Mouse (Mus musculus) forelimb bud, embryonic 11.5 days (tissue): Measurements from ENCODE around the gene Ptbp3.
"Not testable (repeated sequence)": the region's sequence is repeated elsewhere in the genome, so short reads cannot be mapped to it uniquely, and the experiment has no call there.

Source experiments
- DNase-seq: peaks from one replicate; pipeline ENCODE4 v3.0.0-alpha.2; 2012; ENCODE audit warnings: low read depth, low spot score

Ptbp3 gene

DNA sequence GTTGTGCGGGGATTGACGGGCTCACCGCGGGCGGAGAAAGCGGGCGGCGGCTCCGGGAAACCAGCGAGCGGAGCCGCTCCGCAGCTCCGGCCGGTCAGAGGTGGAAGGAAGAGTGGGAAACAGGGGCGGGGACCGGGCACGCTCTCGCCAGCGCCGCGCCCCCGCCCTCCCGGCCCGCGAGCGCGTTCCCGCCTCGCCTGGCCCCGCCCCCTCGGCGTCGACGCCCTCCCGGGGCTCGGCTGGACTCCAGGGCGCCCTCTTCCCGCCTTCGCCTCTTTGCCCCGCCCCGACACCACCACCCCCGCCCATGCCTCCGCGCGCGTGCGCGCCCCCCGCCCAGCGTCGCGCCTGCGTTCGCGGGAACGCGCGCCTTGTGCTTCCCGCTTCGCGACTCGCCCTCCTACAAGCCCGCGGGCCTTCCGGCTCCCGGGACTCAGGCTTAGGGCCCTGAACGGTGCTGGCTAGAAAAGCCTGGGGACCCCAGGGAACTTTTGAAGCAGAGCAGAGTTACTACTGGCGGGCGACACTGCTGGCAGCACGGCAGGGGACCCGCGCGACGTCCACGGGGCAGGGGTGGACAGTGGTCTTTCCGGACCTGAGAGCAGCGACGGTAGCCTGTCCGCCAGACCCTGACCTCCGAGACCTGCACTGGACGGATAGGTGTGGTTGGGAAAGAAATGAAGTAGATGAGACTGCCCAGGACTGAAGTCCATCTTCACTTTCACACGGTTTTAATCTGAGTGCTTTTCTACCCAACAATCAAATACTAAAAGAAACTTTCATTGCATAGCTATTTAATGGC lies at the start of gene Ptbp3:
Gene Ptbp3, minus strand, starts transcription at position 190 of the 802 bp plus-strand sequence.
- peak; percentile 97 for DNase-seq

DNA sequence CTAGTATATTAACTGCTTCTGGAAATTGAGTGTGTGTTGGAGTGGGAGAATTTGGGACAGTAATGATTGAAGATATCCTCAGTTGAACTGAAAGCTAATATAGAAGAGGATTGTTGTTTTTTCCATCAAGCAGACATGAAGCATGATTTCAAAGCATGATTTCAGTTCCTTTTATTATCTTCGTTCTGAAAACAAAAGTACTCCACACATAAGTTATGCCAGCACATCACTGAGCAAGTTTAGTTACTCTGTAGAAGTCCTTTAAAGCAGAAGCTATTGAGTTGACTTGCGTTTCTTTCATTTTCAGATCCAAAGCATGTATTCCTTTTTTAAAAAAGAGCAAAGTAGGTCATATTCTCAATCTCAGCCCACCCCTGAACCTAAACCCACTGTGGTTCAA lies 47.4 kb upstream of the Ptbp3 start:
- no peak for DNase-seq

DNA sequence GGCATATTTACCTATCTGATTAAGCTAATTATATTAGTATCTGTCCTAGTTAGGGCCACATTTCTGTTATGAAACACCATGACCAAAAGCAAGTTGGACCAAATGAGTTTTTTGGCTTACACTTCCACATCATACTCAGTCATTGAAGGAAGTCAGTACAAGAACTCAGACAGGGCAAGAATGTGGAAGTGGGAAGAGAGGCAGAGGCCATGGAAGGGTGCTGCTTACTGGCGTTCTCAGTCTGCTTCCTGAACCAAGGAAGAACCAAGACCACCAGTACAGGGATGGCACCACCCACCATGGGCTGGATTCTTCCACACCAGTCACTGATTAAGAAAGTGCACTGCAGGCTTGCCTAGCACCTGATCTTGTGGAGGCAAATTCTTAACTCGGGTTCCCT lies 45.5 kb upstream of the Ptbp3 start:
- DNase-seq, result no peak

DNA sequence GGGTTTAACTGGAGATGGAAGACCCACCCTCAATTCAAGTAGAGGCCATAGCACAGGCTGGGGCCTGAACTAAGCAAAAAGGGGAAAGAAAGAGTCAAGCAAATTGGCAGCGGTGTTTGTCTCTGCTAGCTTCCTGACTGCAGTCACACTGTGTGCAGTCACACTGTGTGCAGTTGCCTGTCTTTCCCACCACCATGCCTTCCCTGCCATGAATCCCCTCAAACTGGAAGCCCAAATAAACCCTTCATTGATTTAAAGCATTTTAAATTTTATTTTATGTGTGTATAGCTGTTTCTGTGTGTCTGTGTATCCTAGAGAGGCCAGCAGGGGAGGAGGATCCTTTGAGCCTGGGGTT lies 38.7 kb upstream of the Ptbp3 start:
- DNase-seq, result no peak

DNA sequence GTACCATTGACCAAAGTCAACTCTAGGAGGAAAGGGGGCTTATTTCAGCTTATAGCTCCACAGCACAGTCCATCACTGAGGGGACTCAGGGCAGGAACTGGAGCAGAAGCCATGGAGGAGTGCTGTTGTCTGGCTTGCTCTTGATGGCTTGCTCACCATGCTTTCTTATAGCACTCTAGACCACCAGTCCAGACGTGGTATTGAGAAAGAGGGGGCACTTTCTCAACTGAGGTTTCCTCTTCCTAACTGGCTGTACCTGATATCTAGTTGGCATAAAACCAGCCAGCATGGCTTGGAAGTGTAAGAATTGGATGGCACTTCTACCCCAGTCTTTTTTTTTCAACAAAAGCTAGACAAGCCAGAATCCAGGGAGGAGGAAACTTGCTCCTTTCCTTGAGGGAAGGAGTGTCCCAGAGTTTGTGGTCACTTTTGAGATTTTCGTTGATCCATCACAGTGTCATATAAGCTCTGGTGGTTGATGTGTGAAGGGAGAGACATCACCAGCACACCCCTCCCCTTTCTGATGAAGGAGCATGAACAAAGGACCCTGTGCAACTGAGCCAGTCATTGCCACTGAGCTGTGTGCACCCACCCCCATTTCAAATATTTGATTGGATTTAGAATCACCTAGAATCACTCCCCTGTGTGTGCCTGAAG lies 38.2 kb upstream of the Ptbp3 start:
- no peak for DNase-seq

DNA sequence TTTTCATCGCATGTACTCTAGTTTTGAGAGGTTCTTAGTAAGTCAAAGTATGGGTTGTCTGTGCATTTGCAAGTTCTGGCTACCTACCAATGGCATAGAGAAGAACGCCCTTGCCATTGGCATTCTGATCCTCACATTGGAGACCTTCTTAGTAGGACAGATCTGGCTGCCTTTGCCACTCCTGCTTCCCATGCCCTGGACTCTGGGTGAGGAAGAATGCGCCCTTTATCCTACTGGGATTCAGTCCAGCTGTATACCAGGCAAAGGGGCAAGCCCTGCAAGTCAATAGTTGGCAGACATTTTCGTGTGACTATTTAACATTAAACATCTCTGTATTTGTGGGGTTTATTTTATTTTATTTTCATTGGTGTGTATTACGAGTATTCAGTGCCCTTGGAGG lies 35.9 kb upstream of the Ptbp3 start:
- no peak for DNase-seq

DNA sequence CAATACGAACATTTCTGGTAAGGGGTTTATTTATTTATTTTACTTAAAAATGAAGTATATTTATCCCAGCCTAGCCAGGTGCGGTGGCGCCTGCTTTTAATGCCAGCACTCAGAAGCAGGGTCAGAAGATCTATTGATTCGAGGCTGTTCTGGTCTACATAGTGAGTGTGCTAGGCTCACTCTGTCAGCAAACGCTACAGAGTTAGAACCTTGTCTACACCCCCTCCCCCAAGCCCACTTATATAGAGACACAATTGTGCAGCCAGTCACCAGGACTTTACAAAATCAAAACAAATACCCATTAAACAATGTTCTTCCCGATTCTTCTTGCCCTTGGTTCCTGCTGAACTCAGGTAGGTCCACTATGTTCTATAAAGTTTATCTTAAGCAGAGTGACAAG lies 33.0 kb upstream of the Ptbp3 start:
- no peak for DNase-seq

DNA sequence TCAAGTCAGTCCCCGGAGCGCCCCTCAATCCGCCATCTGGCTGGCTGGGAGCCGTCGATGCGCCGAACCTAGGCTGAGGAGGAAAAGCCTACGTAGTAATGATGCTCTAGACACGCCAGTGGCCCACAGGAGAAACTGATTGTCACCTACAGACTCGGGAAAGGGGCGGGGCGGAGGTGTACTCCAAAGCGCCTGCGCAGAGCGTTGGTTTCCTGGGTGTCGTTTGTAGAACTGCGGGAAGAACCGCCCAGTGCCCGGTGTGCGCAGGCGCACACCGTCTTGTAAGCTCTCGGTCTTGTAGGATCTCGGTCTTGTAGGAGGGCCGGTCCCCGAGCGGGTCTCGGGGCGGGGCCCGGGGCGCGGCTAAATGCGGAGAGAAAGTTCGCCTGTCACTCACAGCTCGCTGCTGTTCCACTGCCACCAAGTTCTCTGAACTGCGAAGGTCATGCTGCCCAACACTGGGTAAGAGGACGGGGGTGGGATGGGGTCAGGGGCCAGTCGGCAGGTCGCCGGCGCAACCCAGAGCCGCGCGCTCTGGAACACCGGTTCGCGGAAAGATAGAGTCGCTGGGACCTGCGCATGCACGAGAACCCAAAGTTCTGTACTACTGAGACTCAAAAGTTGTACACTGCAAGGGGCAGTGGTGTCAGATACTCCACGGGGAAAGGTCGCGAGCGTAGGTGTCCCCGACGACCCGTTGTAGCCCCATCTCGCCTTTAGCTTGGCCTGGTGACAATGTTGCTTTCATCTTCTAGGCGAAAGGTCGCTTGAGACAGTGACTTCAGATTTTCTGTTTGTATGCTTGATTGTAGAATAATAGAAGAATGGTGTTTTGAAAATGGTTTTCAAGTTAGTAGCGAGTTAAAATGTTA lies 32.4 kb upstream of the Ptbp3 start, which contains the start of gene Hsdl2:
Gene Hsdl2, plus strand, starts transcription at position 250 of the 872 bp plus-strand sequence.
- peak; percentile 99 for DNase-seq

DNA sequence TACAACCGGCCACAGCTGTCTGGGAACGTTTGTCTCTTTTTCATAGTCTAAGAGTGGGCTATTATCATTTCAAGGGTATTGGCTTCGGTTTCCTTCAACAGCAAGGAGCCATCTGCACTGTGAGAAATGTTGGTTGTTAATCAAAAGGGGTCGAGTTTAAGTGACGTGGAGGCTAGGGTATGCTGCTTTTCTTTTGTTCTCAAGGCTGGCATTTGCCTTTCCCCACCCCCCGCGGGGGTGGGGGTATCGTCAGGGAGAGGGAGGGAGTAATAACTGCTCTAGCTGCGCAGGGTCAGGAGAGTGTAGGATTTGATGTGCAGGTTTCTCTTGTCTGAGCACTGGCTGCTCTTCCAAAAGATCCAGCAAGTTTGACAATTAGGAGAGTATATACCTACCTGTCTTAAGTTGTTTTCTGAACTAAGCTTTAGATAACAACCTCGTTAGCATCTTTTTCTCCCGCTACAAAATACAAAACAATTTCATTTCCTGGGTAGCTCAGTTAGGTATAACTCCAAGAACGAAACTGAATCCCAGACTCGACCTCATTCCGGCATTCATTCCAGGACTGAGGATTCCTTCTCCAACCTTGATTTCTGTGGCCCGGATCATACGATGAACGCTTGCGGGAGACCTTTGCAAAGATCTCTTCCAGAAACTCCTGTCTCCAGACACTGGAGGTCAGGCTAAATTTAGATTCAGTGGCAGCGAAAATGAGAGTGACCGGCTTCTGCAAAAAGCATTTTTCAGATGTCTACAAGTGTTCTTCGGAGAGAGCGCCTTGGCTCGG lies 31.5 kb upstream of the Ptbp3 start:
- DNase-seq, result peak; percentile 82

DNA sequence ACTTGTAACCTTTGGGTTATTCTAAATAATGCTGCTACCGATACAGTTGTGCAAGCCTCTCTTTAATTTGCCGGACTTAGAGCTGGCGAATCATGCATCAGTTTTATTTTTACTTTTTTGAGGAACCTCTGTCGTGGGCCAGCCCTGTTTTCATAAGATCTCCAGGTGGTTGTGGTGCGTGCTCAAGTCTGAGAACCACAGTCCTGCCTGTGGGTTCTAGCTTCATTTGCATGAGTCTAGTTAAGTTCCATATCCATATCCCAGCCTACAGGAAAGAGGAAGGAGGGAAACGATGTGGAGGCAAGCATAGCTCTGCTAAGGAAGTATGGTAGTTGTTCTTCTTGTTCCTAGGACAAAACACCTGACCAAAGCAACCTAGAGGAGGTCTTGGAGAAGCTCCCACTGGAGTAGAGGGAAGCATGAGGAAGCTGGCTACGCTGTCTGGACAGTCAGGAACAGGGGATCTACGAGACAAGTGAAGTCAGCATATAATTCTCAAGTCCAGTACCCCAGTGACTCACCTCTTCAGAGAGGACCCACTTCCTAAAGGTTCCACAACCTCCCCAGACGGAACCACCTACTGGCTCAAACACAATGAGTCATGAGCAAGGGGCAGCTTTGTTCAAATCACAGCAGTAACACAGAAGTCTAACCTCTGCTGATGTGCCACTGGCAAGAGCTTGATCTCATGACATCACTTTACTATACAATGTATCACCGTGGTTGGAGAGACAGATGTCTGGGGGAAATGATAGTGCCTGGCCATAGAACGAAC lies 26.2 kb upstream of the Ptbp3 start:
- DNase-seq, result no peak

DNA sequence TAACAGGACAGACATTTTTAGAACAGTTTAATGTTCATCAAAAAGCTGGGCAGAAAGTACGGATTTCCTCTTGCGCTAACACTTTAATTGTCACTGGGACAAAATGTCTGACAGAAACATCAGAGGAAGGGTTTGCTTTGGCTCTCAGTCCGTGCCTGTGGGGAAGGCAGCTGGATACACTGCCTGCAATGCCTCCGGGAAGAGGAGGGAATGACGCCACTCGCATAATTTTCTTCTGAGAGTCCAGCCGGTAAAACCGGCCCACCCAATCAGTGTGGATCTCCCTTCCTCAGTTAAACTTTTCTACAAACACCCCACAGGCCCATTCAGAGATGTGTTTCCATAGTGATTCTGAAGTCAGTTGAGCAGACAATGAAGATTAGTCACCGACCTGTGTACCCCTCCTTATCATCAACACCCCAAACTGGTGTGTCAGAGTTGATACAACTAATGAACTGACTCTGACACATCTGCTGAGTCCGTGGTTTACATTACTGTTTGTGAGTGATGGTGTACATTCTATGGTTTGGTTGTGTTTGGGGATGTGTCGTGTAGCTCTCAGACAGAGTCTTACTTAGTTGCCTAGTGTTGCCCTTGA lies 23.5 kb upstream of the Ptbp3 start:
- no peak for DNase-seq

DNA sequence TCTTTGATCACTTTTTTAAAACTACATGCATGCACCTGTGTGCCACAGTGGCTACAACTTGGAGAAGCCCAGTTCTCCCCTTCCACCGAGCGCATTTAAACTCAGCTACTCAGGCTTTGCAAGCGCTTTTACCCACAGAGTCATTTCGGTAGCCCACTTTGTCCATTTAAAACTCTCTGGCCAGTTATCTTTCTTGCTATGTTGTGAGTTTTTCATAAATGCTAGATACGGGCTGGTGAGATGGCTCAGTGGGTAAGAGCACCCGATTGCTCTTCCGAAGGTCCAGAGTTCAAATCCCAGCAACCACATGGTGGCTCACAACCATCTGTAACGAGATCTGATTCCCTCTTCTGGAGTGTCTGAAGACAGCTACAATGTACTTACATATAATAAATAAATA lies 21.4 kb upstream of the Ptbp3 start:
- DNase-seq, result not testable (repeated sequence)

DNA sequence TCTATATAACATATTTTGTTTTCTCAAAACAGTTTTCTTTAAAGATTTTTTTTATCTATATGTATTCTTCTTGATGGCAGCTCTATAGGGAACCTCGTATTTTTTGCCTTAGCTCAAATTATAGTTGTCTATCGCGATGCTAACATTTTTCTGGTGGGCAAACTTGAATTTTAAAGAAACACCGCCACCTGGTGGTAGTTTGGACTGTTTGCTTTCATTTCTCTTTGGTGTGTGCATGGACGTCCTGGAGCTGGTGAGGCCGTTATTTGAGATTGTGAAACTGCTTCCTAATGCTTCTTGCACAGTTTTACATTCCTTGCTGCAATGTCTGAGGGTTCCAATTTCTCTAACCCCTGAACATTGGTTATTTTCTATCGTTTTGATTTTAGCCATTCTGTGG lies 20.4 kb upstream of the Ptbp3 start:
- peak; percentile 86 for DNase-seq

DNA sequence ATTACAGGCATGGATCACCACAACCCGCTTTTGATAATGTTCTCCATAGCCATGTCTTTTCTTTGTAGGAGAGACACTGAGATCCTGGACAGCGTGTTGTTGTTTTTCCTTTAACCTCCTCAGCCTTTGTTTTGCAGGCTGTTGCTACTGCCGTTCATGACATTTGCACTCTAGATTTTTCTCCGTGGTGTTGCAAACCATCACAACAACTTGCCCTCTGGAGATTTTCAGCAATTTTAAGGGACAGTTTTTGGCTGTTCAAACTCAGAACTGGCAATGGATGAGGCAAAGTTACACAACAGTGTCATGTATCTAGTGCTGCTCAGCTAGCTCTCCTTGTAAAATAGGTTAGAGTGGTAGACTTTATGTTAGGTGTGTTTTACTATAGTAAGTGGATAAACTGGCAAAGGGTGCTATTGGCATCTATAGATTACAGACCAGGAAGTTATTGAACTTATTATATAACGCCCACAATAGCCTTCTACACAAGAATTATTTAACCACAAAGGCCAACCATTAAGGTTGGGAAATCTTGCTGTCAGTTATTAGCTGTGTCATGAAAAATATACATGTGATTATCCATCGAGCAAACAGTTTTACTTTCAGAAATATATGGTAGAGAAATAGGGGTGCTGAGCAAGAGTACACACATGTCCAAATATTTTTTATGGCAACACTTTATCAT lies 18.6 kb upstream of the Ptbp3 start:
- DNase-seq, result no peak

DNA sequence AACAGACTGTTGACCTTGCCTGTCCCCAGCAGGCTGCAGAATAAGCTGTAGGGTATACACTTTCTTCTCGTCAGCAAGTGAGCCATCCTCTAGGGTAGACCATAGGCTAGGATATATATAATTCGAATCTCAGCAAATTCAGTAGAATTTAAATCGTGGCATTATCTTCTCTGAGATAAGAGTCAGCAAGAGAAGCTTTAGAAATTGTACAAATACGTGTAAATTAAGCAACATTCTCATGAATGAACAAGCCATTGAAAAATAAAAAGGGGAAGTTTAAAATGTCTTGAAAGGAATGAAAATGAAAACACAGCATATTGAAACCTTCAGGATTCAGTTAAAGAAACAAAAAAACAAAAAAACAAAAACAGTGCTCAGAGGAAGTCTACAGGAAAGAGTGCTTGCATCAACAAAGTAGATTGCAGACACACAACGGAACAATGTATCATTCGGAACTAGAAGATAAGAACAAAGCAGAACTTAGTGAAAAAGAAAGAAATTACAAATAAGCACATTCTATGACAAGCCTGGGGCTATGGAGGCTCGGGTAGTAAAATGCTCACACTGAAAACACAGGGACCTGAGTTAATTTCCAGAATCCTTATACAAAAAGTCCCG lies 16.5 kb upstream of the Ptbp3 start:
- DNase-seq, result no peak

DNA sequence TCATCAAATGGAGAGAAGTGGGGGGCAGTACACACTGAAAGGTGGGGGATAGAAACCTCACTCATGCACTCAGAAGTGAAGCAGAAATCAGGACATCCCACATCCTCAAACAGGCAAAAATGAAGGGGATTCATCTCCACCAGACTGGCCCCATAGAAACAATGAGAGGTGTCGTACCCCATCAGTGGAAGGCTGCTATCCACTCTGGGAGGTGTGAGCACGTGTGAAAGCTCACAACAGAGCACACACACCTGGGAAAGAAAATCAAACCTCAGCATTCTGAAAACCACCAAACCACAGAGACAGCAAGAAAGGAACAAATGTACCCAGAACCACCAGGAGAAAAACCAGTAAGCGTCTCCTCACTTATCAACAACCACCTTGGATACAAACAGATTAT lies 15.0 kb upstream of the Ptbp3 start:
- no peak for DNase-seq

DNA sequence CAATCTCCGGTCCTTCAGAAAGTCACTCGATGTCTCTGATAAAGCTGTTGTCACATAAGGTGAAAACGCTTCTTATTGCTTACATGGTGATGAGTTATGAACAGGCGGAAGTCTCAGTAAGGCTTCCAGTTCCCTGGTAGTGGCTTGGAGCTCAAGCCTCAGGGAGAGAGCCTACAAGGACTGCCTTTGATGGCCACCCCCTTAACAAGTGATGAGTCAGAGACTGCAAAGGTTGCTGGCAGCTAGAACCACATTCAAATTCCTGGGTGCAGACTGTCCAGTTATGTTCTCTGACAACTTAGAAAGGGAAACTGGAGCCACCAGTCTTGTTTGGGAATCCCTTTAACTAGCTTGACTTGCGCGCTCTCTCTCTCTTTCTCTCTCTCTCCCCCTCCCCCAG lies 11.0 kb upstream of the Ptbp3 start:
- DNase-seq, result no peak

DNA sequence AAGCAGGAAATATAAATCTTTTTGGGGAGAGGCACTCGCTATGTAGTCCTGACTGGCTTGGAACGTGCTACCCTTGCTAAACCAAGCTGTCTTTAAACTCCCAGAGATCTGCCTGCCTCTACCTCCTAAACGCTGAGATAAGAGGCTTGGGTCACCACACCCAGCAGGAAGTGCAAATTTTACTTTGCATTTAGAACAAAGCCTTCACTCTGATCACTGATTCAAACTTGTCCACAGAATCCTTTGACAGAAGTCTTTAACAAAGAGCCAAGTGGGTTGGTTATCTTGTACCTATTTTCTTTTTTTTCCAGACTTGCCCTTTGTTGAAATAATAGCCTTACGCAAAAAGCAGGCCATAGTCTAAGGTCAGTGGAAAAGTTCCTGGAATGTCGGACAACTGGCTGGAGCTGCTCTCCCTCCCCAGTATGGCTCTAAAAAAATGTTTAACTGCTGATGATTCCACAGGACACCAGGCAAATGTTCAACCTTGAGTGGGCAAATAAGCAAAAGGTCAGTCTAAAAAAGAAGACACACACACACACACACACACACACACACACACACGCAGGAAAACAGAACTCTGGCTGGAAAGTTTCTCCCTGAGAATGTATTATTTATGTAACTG lies 9.0 kb upstream of the Ptbp3 start:
- DNase-seq, result no peak

DNA sequence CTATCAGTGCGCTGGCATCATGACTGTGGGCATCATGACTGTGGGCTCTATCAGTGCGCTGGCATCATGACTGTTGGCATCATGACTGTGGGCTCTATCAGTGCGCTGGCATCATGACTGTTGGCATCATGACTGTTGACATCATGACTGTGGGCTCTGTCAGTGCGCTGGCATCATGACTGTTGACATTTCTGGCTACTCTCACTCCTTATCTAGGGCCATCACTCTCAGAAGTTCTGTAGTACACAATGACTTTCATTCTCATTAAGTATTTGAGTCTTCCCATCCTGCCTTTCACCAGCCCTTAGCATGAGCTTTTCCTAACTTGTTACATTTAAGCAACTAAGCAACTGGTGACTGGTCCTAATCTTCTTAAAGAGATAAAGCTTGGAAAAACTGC lies 8.2 kb upstream of the Ptbp3 start:
- DNase-seq, result not testable (repeated sequence)
